Mouse (Mus musculus) T-helper 1 cell (primary cell): ENCODE results near the gene Defa31.
"Not testable (repeated sequence)": the region's sequence is repeated elsewhere in the genome, so short reads cannot be mapped to it uniquely, and the experiment has no call there.

Source experiments
- in situ Hi-C: fragments of 300-600 bp; cut with MboI, MseI; formaldehyde crosslinking; loops from one replicate; pipeline ENCODE4 v1.15.1; 2025; ENCODE audit warnings: high pct_unique_total_duplicates

Defa31 gene

DNA sequence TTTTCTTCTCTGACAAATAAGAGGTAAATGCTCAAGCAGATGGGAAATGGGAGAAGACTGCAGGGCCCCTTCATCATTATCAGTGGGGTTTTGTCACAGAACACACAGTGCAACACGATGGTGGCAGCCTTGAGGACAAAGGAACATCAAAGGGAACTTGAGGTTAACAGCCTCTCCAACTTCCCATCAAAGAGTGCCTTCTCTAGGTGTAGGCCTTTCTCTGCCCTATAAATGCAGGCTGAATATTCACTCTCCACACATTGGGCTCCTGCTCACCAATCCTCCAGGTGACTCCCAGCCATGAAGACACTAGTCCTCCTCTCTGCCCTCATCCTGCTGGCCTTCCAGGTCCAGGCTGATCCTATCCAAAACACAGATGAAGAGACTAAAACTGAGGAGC, at the start of gene Defa31:
Gene Defa31 (plus strand): TSS at position 301 of the 400 bp plus-strand sequence.
- in situ Hi-C loops: not testable (repeated sequence)

DNA sequence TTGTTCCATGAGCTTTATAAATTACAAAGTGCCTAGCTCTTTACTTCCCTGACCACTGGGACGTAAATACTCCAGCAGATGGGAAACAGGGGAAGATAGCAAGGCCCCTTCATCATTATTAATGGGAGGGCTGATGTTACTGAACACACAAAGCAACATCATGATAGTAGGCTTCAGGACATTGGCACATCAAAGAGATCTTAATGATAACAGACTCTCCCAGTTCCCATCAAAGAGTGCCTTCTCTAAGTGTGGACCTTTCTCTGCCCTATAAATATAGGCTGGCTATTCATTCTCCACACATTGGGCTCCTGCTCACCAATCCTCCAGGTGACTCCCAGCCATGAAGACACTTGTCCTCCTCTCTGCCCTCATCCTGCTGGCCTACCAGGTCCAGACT, 29.4 kb upstream of the Defa31 start, which contains the start of gene Defa22:
Gene Defa22 (plus strand): TSS at position 301 of the 400 bp plus-strand sequence.
- in situ Hi-C loops: not testable (repeated sequence)

DNA sequence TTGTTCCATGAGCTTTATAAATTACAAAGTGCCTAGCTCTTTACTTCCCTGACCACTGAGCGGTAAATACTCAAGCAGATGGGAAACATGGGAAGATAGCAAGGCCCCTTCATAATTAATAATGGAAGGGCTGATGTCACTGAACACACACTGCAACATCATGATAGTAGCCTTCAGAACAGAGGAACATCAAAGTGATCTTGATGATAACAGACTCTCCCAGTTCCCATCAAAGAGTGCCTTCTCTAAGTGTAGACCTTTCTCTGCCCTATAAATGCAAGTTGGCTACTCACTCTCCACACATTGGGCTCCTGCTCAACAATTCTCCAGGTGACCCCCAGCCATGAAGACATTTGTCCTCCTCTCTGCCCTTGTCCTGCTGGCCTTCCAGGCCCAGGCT, 9.8 kb downstream of the Defa31 start, which contains the start of gene Gm15293:
Gene Gm15293 (plus strand): TSS at position 301 of the 400 bp plus-strand sequence.
- in situ Hi-C loops: loop anchor here (25.0 kb wide), 2 partner anchors 111 to 1511 kb away; partner anchors contain the start of gene Defa27
